Mouse (Mus musculus): Measurements from ENCODE around the gene Slc7a10.
"Not testable (repeated sequence)": the region's sequence is repeated elsewhere in the genome, so short reads cannot be mapped to it uniquely, and the experiment has no call there.

Slc7a10 gene

GRCm38 (mm10) chr7:35234361-35235245 is 48.4 kb downstream of the Slc7a10 start:
- intact Hi-C loops (cut with DNase I): no loop called here

GRCm38 (mm10) chr7:35235308-35235707 is 49.1 kb downstream of the Slc7a10 start:
- intact Hi-C loops (cut with DNase I): no loop called here

GRCm38 (mm10) chr7:35237935-35238334 is 51.8 kb downstream of the Slc7a10 start:
- intact Hi-C loops (cut with DNase I): not testable (repeated sequence)

Data from adrenal gland (tissue).